Mouse (Mus musculus) kidney, postnatal 14 days (tissue): ENCODE results near the gene P2rx3.
A peak's percentile ranks its signal among the peaks of the same experiment; 100 is the strongest.

Experiments used
- DNase-seq: peaks from one replicate; pipeline ENCODE4 v3.0.0; 2022; ENCODE audit warnings: mixed read lengths

Gene P2rx3

GRCm38 (mm10) chr2:85037047-85038026 lies at the start of gene P2rx3, which contains the start of gene Ssrp1:
TSS of gene P2rx3 (minus strand) at chr2:85037462.
TSS of gene Ssrp1 (plus strand) at chr2:85037234.
- peak; percentile 94 for DNase-seq

GRCm38 (mm10) chr2:85073751-85074150 lies 36.5 kb upstream of the P2rx3 start:
- DNase-seq = no peak

GRCm38 (mm10) chr2:85071921-85072320 lies 34.7 kb upstream of the P2rx3 start:
- DNase-seq = peak; percentile 52

- DNase-seq = no peak
Measured at GRCm38 (mm10) chr2:85070086-85070485, 32.8 kb upstream of the P2rx3 start.

- DNase-seq = no peak
Measured at GRCm38 (mm10) chr2:85068626-85069025, 31.4 kb upstream of the P2rx3 start.

GRCm38 (mm10) chr2:85067903-85068625 lies 30.8 kb upstream of the P2rx3 start:
- DNase-seq = no peak

GRCm38 (mm10) chr2:85066937-85067336 lies 29.7 kb upstream of the P2rx3 start:
- no peak for DNase-seq

- DNase-seq = no peak
Measured at GRCm38 (mm10) chr2:85065141-85065875, 28.0 kb upstream of the P2rx3 start.

GRCm38 (mm10) chr2:85061107-85061541 lies 23.9 kb upstream of the P2rx3 start:
- peak; percentile 63 for DNase-seq

GRCm38 (mm10) chr2:85060591-85061060 lies 23.4 kb upstream of the P2rx3 start:
- peak; percentile 84 for DNase-seq

GRCm38 (mm10) chr2:85059677-85060076 lies 22.4 kb upstream of the P2rx3 start:
- DNase-seq = no peak

GRCm38 (mm10) chr2:85056711-85057110 lies 19.4 kb upstream of the P2rx3 start:
- peak; percentile 63 for DNase-seq

GRCm38 (mm10) chr2:85053192-85053816 lies 16.0 kb upstream of the P2rx3 start:
- no peak for DNase-seq

- peak; percentile 55 for DNase-seq
Measured at GRCm38 (mm10) chr2:85050746-85051145, 13.5 kb upstream of the P2rx3 start.

- DNase-seq = peak; percentile 74
Measured at GRCm38 (mm10) chr2:85050001-85050634, 12.9 kb upstream of the P2rx3 start.

GRCm38 (mm10) chr2:85049277-85049676 lies 12.0 kb upstream of the P2rx3 start:
- DNase-seq = no peak

- peak; percentile 79 for DNase-seq
Measured at GRCm38 (mm10) chr2:85048168-85048751, 11.0 kb upstream of the P2rx3 start.

- peak; percentile 99 for DNase-seq
Measured at GRCm38 (mm10) chr2:85047596-85048167, 10.4 kb upstream of the P2rx3 start, which contains the start of gene Tnks1bp1. TSS of gene Tnks1bp1 (plus strand) at chr2:85048022.

GRCm38 (mm10) chr2:85047081-85047480 lies 9.8 kb upstream of the P2rx3 start:
- DNase-seq = peak; percentile 26

GRCm38 (mm10) chr2:85046222-85046621 lies 9.0 kb upstream of the P2rx3 start:
- DNase-seq = no peak

GRCm38 (mm10) chr2:85043623-85044022 lies 6.4 kb upstream of the P2rx3 start:
- no peak for DNase-seq
